Mouse (Mus musculus): ENCODE measurements around the gene Ylpm1.

Ylpm1 gene

DNA sequence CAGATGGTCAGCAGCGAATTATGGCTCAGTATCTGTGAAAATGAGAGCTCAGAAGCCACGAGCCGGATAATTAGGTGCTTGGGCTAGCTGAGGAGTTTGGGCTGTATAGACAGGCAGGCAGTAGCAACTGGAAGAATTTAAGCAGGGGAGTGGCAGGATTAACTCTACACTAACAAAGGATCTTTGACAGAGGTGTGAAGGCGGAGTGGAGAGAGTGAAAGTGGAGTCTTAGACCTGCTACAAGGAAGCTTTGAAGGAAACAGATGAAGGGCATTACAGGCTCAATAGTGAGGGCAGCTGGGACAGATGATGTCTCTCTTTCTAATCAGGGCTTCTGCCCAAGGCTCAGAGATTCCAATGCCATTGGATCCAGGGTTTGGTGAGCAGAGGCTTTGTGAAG, 113.3 kb downstream of the Ylpm1 start:
- DNase-seq (ENCODE audit: low read depth, low spot score): no peak

DNA sequence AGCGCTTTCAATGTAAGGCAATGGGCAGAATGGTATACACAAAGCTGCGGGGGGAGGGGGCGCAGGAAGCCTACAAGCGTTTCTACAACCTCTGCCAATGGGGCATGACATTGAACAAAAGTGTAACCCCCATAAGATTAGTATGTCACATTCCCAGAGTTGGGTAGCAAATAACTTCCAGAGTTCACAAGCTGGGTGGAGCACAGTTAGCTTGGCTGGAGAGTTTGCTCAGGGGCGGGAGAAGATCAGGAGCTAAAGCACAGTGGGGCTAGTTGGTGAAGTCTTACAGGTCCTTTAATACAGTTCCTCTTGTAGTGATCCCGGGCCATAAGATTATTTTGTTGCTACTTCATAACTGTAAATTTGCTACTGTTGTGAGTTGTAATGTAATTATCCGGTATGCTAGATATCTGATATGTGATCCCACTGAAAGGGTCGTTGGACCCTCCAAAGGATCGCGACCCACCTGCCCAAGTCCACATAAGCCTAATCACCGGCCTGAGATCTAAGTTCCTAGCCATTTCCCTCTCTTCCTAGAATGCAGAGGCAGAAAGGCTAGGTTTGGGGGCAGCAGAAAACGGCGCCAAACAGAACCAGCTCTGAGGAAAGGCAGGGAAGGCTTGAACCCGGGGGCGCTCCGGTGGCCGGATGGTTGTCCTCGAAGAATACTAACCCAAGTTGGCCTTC, 114.0 kb downstream of the Ylpm1 start:
- DNase-seq (ENCODE audit: low read depth, low spot score): peak; percentile 36

DNA sequence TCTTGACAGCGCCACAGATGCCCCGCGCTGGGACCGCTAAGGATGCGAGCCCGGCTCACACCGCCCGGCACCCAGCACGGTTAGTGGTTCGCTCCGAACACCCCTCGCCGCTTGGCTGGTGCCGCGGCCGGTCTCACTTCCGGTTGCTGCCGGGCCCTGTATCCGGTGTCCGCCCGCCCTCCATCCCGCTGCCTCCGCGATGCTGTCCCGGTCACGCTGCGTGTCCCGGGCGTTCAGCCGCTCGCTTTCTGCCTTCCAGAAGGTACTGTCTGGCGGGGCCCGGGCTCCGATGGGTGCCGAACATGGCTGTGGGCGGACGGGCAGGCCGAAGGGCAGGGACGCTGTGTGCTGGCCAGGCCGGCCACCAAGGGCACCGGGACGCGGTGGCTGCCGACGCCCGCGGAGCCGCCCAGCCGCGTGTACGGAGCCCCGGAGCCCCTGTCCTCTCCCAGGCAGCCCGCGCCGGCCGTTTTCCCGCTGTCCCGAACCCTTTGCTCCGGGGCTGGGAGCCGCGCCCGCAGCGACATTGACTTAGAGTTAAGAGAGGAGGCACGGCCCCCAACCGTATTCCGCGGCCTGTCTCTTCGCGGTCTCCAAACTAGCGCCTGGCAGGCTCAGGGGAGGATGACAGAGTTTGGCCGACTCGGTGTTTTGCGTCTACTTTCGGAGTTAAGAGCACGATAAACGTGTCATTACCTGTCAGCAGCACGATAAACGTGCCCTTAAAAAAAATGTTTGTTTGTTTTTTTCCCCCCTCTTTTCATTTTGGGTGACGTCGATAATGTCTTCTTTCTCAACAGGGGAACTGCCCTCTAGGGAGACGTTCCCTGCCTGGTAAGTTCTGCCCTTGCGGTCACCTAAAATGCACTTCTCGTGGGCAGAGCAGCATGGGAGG, 114.8 kb downstream of the Ylpm1 start, which contains the start of the genes Prox2 and Dlst:
TSS of gene Prox2 (minus strand) at position 62 of the 895 bp plus-strand sequence.
TSS of gene Dlst (plus strand) at position 136 of the 895 bp plus-strand sequence.
- DNase-seq (ENCODE audit: low read depth, low spot score): peak; percentile 78

DNA sequence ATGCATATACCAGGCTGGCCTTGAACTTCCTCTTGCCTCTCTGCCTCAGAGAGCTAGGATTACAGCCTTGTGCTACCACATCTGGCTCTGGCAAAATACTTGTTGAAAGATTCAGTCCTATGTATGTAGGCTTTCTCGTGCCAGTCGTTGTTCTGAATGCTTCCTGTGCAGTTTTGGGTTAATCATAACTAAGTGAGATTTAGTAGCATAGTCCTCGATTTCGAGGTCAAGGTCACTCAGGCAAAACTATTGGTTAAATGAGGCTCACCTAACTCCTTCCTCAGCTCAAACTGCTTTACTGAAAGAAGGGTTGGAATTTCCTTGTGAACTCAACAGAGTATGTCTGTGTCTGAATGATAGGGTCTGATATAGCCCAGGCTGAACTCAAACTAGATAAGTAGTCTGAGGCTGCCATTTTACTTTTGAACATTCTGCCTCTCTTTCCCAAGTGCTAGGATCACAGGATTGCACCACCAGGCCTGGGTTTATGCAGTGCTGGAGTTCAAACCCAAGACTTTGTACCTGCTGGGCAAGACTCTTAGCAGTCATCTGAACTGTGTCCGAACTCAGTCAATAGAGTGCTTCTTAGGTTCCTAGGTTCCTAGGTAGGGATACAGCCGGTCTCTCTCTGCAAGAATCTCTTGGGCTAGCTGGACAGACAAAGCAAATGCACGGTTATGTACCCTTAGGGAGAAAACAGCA, 116.6 kb downstream of the Ylpm1 start:
- no peak for DNase-seq (ENCODE audit: low read depth, low spot score)

DNA sequence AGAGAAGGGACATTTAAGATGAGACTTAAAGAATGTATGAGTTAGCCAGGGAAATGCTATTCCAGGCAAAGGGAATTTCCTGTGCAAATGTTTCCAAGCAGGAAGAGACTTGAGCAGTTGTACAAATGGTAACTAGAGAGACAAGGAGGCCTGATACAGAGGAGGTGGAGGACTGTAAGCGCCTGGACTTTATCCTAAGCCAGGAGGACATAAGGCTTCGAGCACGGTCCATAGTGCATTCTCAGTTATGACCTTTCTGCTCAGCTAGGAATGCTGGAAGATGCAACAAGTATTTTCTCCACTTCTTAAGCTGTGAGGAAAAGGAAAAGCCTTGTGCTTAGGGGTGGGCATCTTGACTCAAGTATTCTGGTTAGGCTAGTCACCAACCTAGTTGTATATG, 117.2 kb downstream of the Ylpm1 start:
- DNase-seq (ENCODE audit: low read depth, low spot score): no peak

DNA sequence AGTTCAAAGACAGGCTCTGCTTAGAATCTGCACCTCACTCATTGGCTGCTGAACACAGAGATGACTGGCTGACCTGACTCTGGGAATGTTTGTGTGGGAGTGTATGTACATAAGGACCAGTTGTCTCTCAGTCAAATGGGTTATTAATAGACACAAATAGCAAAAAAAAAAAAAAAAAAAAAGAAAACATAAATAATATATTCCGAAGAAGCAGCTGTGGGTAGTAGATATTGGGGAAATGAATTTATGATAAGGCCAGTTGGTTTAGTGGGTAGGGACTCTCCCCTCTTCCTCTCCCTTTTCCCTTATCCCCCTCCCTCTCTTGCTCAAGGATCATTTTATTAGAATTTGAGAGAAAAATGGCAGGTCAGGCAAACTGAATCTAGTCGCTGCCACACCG, 117.8 kb downstream of the Ylpm1 start:
- DNase-seq (ENCODE audit: low read depth, low spot score): no peak

DNA sequence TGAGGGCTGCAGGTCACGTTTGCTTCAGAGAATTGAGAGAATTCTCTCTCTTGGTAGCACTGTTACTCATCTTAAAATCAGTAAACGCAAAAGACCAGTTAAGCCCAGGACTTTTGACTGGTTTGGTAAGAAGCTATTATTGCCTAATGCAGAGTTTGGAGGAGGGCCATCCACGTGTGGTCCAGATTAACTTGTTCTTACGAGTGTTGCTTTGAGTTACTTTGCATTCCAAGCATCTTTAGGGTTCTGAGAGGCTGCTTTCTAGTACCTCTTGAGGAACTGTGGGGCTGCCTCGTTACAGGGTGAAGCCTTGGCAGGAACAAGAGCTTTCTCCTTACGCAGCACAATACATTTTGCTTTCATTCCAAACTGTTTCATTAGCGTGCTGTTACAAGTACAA, 119.6 kb downstream of the Ylpm1 start:
- DNase-seq (ENCODE audit: low read depth, low spot score): peak; percentile 72
